Mouse (Mus musculus) left cerebral cortex, postnatal 25 days (tissue): ENCODE measurements around the gene Clpp. TPM values are rescaled to one million over a fixed set of nuclear protein-coding genes. Genes with fewer than 3 reads are reported as not detected.
A peak's percentile ranks its signal among the peaks of the same experiment; 100 is the strongest.

Experiments
- DNase-seq, 2 experiments: peaks; one replicate each; pipeline ENCODE4 v3.0.0; 2022; ENCODE audit warnings: low spot score in 2 of 2, mixed read lengths in 1 of 2
- intact Hi-C: fragments of 180-260 bp; cut with DNase I; formaldehyde crosslinking; loops from one replicate; pipeline ENCODE4 v1.15.1; 2025
- total RNA-seq, 2 experiments: library from RNA; stranded (reverse); gene quantifications; 2 replicates each; pipeline ENCODE4 v1.2.3; 2021

The Clpp gene
- total RNA-seq, 2 experiments from 2014 or later, result 56.1 to 67.9 TPM

DNA sequence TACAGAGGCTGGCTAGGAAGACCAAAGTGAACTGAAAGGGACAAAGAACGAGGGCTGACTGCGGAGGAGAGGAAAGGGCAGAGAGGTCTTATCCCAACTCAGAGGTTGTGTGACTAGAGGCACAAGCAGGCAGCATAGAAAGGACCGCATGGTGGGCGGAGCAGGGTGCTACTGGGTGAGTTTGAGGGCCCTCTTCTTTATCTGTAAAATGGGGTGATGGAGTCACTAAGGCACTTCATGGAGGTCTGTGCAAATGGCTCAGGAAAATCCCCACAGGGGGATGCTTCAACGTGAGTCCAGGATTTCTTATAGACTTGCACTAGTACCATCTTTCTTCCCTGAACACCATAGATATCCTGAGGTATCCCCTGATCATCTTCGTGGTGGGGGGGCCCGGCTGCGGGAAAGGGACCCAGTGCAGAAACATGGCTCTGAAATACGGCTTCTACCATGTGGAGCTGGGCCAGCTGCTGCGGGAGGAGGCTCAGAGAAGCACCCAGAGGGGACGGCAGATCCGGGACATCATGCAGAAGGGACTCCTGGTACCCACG lies 22.2 kb downstream of the Clpp start:
- intact Hi-C loops, result no loop called here
- no peak for DNase-seq

DNA sequence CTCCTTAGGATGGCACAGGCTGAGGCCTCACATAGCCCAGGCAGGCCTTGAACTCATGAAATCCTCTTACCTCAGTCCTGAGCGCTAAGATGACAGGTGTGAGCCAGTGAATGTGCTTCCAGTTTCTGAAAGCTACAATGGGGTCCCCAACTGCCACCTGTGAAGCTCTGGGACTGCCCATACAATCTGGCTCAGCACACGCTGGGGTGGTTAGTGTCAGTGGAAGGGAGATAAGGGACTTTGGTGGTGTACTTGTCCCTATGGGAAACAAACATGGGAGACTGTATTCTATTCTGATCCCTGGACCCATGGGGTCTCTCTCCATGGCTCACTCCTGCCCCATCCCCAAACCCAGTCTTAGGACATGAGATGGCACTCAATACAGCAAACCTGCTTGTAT lies 29.6 kb downstream of the Clpp start:
- DNase-seq, result no peak
- intact Hi-C loops, result no loop called here

DNA sequence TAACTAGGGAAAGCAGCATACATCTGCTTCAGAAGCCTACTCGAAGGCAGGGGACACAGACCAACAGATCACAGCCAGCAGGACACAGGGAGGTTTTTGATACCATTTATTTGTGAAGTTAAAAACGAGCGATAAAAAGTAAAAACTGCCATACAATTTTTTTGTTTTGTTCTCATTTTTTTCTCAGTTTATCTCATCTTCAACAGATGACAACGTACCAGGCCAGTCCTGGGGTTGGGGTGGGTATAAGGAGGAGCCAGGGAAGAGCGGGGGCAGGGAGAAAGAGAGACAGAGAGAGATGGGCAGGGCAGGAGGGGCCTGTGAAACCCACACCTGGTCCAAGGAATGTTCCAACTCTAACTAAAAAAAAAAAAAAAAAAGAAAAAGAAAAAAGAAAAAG lies 30.9 kb downstream of the Clpp start:
- intact Hi-C loops, result no loop called here
- DNase-seq, result no peak

DNA sequence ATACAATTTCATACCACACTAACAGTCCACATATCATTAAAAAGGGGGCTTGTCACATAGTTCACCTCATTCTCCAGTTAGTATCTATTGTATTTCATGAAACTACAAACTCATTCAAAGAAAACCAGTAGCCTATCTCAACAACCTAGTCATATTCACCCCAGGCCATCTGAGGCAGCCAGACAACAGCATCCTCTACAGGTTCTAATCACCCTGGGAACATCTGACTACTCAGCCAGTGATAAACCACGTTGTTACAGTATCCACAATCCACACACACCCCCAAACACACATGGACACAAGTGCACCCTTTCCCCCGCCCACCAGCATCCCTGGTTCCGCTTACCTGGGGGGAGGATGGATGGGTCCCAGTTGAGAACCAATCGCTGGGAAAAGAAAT lies 37.4 kb downstream of the Clpp start:
- no peak for DNase-seq
- intact Hi-C loops, result no loop called here

DNA sequence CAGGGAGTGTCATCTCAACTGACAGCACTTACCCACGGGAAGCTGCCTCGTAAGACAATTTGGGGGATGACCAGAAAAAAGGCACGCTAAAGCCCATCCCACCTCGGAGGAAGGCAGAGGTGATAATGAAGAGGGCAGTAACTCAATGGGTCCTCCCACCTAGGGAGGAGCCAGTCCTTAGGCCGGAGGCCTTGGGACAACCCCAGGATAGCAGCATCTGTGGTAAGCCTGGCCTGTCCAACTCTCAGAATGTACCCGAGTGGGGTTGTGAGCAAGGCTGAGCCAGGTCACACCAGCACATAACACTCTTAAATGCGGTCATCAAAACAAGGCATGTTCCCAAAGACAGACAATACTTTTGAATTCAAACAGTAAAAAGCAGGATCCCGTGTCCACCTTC lies 39.6 kb downstream of the Clpp start:
- no peak for DNase-seq
- intact Hi-C loops, result no loop called here

DNA sequence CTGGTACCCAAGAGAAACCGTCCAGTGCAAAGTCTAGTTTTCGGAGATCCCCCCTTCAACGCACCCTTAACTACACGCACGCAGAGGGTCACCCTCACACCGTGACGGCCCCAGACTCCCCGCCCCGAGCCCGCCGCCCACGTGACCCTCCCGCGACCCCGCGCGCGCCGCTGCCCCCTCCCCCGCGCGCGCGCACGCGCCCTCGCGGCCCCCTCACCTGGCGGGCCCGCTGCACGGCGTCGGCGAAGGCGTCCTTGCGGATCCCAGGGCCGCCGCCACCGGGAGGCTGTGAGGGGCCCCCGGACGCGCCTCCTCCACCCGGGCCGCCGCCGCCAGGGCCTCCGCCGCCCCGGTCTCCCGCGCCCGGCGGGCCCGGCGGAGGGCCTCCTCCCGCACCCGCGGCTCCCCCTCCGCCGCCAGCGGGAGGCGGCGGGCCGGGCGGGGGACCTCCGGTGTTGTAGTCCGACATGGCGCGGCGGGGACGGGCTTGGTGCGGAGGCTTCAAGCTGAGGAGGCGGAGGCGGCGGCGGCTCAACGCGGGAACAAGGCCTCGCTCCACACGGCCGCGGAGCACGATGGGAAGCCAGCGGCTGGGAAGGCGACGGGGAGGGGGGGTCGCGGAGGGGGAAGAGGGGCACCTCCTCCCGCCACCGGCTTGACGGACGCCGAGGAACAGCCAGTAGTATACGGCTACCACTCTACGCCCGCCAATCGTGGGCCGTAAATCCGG lies 41.0 kb downstream of the Clpp start, which contains the start of gene Khsrp:
Khsrp (minus strand) TSS at position 592 of the 730 bp plus-strand sequence.
- peak in 1 of 2 experiments; percentile 28 for DNase-seq
- intact Hi-C loops, result loop anchor here (1.0 kb wide), 1 partner anchor 28 kb away; the partner anchor contains the start of genes Crb3 and Slc25a23

DNA sequence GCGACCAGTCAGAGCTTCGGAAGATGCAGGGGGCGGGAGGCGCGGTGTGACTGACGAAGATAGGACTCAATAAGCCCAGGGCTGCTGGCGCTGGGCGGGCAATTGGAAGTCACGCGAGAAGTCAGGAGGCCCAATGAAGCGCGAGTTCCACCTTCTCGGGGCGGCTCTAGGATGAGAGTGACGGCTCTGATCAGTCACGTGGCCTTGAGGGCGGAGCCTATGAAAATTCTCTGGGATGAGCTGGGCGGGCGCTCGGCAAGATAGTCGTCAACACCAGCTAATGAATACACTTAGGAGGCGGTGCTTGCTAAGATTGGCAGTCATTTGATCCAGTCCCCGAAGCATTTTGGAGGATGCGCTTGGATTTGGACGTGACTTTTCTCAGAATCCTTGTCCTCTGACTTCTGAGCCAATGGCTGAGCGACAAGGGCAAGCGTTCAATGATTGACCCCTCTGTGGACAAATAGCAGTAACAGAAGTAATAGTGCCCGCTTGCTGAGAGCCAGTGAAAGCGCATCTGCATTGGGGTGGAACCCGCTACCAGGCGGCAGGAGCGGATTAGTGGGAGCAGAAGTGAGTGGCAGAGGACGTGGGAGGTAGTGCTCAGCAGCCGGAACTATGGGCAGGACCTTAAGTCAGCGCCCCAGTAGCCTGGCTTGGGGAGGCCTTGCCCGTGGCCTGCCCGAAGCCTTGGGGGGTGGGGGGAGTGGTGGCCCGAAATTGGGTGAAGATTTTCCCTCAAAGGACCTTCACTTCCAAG lies 41.7 kb downstream of the Clpp start:
- peak; percentile 100 for DNase-seq
- intact Hi-C loops, result loop anchor here (1.0 kb wide), 1 partner anchor 27 kb away; the partner anchor contains the start of genes Crb3 and Slc25a23

DNA sequence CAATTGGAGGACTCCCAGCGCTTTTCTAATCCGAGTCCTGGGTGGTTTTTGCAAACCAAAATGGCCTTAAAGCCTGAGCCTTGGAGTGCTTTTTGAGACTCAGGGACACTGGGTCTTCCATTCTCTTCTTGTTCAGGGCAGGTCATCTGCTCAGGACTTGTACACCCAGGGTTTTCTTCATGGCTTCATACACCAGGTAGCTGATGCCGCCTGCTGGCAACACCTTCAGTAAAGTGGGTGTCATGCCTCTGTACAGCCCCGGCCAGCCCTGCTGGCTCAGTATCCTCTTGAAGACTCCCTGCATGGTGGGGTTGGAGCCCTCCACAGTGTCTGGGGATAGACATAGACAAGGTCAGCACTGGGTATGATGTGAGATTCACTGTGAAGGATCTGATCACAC lies 42.7 kb downstream of the Clpp start:
- intact Hi-C loops, result no loop called here
- DNase-seq, result no peak

DNA sequence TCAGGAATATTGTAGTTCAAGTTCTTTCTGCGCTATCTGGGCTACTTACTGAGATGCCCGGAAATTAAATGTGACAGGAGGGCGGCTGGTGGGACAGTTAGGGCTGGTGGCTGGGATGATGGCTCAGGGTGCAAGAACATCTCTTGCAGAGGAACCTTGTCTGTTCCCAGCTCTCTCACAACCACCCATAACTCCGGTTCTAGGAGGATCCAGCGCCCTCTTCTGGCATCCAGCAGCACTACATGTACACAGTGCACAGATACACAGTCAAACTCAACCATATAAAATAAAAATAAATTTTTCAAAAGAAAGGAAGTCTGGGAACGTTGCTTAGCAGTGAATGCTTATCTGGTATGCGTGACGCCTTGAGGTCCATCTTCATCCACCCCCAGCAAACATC lies 48.9 kb downstream of the Clpp start:
- intact Hi-C loops, result no loop called here
- no peak for DNase-seq

DNA sequence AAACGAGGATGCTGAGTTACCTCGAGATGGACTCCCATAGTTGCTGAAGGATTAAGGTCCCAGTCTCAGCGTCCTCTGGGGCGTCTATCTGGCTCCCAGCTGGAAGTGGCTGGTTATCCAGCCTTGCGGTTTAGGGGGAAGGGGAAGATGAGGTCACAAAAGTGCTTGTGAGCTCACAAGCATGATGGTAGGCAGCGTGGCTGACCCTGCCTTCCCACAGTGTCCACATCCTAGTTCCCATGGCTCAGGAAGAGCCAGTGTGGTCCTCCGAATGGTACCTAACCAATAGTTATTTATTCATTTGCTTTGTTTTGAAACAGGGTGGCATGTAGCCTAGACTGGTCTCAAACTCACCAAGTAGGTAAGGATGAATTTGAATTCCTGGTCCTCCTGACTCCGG lies 51.4 kb downstream of the Clpp start, which contains the start of gene Slc25a41:
Slc25a41 (minus strand) TSS at position 101 of the 400 bp plus-strand sequence.
- intact Hi-C loops, result no loop called here
- DNase-seq, result no peak

Other genes starting within 250 kb of the Clpp start
- gene Nrtn, start 232.8 kb upstream of the Clpp start, total RNA-seq, result 1 to 10 TPM; 3.8 to 4.1 TPM
- 10 to 100 TPM; 64.1 to 64.6 TPM for gene Dus3l, start 225.5 kb upstream of the Clpp start, total RNA-seq
- gene Prr22, start 220.1 kb upstream of the Clpp start, total RNA-seq, result 1 to 10 TPM; 1.1 to 1.2 TPM
- gene Rfx2, start 159.3 kb upstream of the Clpp start, total RNA-seq, result 1 to 10 TPM; 2.1 to 3.9 TPM
- gene Acsbg2, start 115.9 kb upstream of the Clpp start, total RNA-seq, result not detected
- not detected for gene 1700061G19Rik, start 114.8 kb upstream of the Clpp start, total RNA-seq
- gene Mllt1, start 54.9 kb upstream of the Clpp start, total RNA-seq, result 10 to 100 TPM; 69.5 to 71.8 TPM
- not detected for gene Acer1, start 8.2 kb upstream of the Clpp start, total RNA-seq
- 10 to 100 TPM; 23.1 to 23.7 TPM for gene Alkbh7, start 7.0 kb downstream of the Clpp start, total RNA-seq
- not detected for gene Pspn, start 9.7 kb downstream of the Clpp start, total RNA-seq
- 10 to 100 TPM; 53.7 to 58.9 TPM for gene Gtf2f1, start 21.0 kb downstream of the Clpp start, total RNA-seq
- under 1 TPM in 1 of 2 experiments, not detected in 1; 0.50 TPM for gene Gm17949, start 21.2 kb downstream of the Clpp start, total RNA-seq
- gene Khsrp, start 41.2 kb downstream of the Clpp start, total RNA-seq, result 100 to 1,000 TPM; 103 to 110 TPM
- gene Slc25a41, start 51.3 kb downstream of the Clpp start, total RNA-seq, result not detected
- 1 to 10 TPM; 1.2 to 2.4 TPM for gene Crb3, start 68.8 kb downstream of the Clpp start, total RNA-seq
- 100 to 1,000 TPM; 338 to 348 TPM for gene Slc25a23, start 69.6 kb downstream of the Clpp start, total RNA-seq
- gene Dennd1c, start 88.2 kb downstream of the Clpp start, total RNA-seq, result 1 to 10 TPM in 1 of 2 experiments, under 1 TPM in 1; 0.78 to 2.2 TPM
- 100 to 1,000 TPM; 641 to 646 TPM for gene Tubb4a, start 97.5 kb downstream of the Clpp start, total RNA-seq
- 1 to 10 TPM in 1 of 2 experiments, not detected in 1; 1.2 TPM for gene Tnfsf9, start 115.0 kb downstream of the Clpp start, total RNA-seq
- under 1 TPM in 1 of 2 experiments, not detected in 1; 0.44 TPM for gene Cd70, start 159.5 kb downstream of the Clpp start, total RNA-seq
- gene Tnfsf14, start 203.9 kb downstream of the Clpp start, total RNA-seq, result not detected
- under 1 TPM; 0.41 to 0.48 TPM for gene C3, start 237.8 kb downstream of the Clpp start, total RNA-seq